Mouse (Mus musculus) ES-Bruce4 (cell line): ENCODE measurements around the gene Ksr2.

ENCODE experiments used
- CTCF ChIP-seq: IDR thresholded peaks from one replicate; pipeline ENCODE4 v1.8.1; 2011; ENCODE audit warnings: low read depth, low read length
- EP300 ChIP-seq: IDR thresholded peaks from 2 replicates; pipeline ENCODE4 v1.6.1; 2011; ENCODE audit warnings: low read depth, low read length; ENCODE audit not compliant: insufficient read depth

DNA sequence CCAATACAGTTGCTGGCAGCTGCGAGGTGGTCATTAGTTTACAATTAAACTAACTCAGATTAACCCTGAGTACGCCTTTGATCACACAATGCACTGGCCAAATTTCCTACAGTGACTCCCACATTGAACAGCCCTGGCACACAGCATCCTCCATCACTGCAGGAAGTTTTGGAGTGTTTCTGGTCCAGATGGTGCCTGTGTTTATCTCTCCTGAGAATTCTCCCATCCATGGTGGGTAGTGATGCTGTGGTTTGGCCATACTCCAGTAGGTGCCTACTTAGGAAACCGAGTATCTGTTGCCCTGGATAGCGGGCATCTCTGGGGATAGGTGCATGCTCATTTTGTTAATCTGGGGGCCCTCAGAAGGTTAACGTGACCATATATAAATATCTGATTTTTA is 163.8 kb downstream of the Ksr2 start:
- TF ChIP-seq CTCF (no peak), EP300 (no peak)
